Comparison of ENCODE assay signal across 3 mouse cellular contexts in genomic region chr5:107848964-107849363, GRCm38 (mm10).
TF ChIP-seq lines count a peak whose summit lies in the region.

No protein-coding gene starts in this region.

TF ChIP-seq in CH12.LX, 34 proteins besides CTCF, POLR2A, EP300 and RAD21:
- TF ChIP-seq MAFK (IDR thresholded peaks at IDR 0.05; ENCODE audit: insufficient replicate concordance, low read length) (peak; percentile 100), MAX (IDR thresholded peaks at IDR 0.05; ENCODE audit: low read length) (no peak)

TF ChIP-seq in ES-E14, 5 proteins besides CTCF, POLR2A, EP300 and RAD21:
- no peak for TF ChIP-seq HCFC1 (IDR thresholded peaks at IDR 0.05; ENCODE audit: borderline replicate concordance, insufficient read depth, low read length)
- TF ChIP-seq ZC3H11A (IDR thresholded peaks at IDR 0.05; ENCODE audit: borderline replicate concordance, low read depth, low read length), result no peak
- peak; percentile 100 for TF ChIP-seq MAFK (IDR thresholded peaks at IDR 0.05; ENCODE audit: insufficient read depth, low read depth, low read length)

TF ChIP-seq in MEL, 35 proteins besides CTCF, POLR2A, EP300 and RAD21:
- TF ChIP-seq MAFK (IDR thresholded peaks at IDR 0.05; ENCODE audit: borderline replicate concordance, low read depth, low read length), result peak; percentile 99
- no peak for TF ChIP-seq GABPA (IDR thresholded peaks at IDR 0.05; ENCODE audit: low read depth, low read length)
- TF ChIP-seq TCF12 (IDR thresholded peaks at IDR 0.05; ENCODE audit: low read depth, low read length), result no peak
